Mouse (Mus musculus) layer of hippocampus, postnatal 25 days (tissue): ENCODE measurements at regions not wholly inside any gene's neighbourhood (a gene's known extent, or its start where the extent isn't known, plus 50 kb on each side); places are given as distances from the start of the nearest gene placed in this dataset.
A peak's percentile ranks its signal among the peaks of the same experiment; 100 is the strongest.

Experiments
- DNase-seq, 2 experiments: peaks; one replicate each; pipeline ENCODE4 v3.0.0; 2022; ENCODE audit warnings: mixed read lengths in 2 of 2, low spot score in 1 of 2; ENCODE audit errors: extremely low spot score in 1 of 2

DNA sequence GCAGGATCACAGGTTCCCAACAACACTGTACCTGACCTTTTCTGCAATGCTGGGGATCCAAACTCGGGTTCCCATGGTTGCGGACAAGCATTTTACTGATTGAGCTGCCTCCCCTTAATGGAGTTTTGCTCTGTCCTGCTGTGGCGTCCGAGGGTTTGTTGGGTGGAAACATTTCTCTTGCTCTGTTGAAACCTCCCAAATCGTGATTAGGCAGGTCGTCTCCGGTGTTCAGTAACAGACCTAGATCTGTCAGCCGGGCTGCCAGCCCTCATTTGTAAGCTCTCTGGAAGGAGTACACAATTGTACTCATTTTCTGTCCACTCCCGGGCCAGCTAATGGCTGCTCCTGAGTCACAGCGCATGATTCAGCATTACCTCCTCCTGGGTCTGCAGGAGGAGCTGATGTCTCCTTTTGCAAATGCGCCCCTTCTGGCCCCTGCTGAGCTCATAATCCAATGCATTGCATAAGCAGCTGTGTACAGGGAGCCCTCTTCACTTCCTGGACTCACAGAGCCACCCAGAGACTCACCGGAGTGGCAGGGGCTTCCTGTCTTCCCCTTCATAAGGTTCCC is 49.8 kb upstream of the Sipa1l2 start:
- DNase-seq: peak in 1 of 2 experiments; percentile 24
